Mouse (Mus musculus) MEL (cell line): Measurements from ENCODE around the gene Smarcb1. TPM values are rescaled to one million over a fixed set of nuclear protein-coding genes. Genes with fewer than 3 reads are reported as not detected.

Experiments
- DNase-seq: peaks from one replicate; pipeline ENCODE4 v3.0.0; 2011; ENCODE audit warnings: low read depth, low spot score
- H3K27ac ChIP-seq: 2 replicates; pipeline ENCODE4 v1.5.1; 2012; ENCODE audit warnings: low read depth, mild to moderate bottlenecking, control low read depth, low read length, moderate library complexity; ENCODE audit not compliant: control insufficient read depth
- H3K27me3 ChIP-seq, 2 experiments: fragments of 150-350 bp in 1 of 2; sonication (generic) in 1 of 2; 2 replicates each; pipeline ENCODE4 v1.6.1; 2012; ENCODE audit warnings: low read length in 2 of 2, mild to moderate bottlenecking in 2 of 2, improper control_type of control experiment in 1 of 2, moderate library complexity in 1 of 2; ENCODE audit not compliant: insufficient read depth in 2 of 2, control insufficient read depth in 1 of 2
- H3K36me3 ChIP-seq, 2 experiments: 2 replicates each; pipeline ENCODE4 v1.6.1; 2012 to 2014; ENCODE audit warnings: low read length in 2 of 2, improper control_type of control experiment in 1 of 2, inconsistent platforms in 1 of 2, mild to moderate bottlenecking in 1 of 2; ENCODE audit not compliant: insufficient read depth in 2 of 2, control insufficient read depth in 1 of 2
- H3K4me1 ChIP-seq, 2 experiments: fragments of 150-350 bp in 1 of 2; sonication (generic) in 1 of 2; 2 replicates each; pipeline ENCODE4 v1.6.1; 2012; ENCODE audit warnings: low read length in 2 of 2, improper control_type of control experiment in 1 of 2, mild to moderate bottlenecking in 1 of 2; ENCODE audit not compliant: insufficient read depth in 2 of 2, control insufficient read depth in 1 of 2
- H3K4me3 ChIP-seq, 2 experiments: fragments of 150-350 bp in 1 of 2; sonication (generic) in 1 of 2; 2 replicates each; pipeline ENCODE4 v1.5.1; 2012; ENCODE audit warnings: low read depth in 2 of 2, low read length in 2 of 2, mild to moderate bottlenecking in 2 of 2, moderate library complexity in 2 of 2, control low read depth in 1 of 2, improper control_type of control experiment in 1 of 2; ENCODE audit not compliant: control insufficient read depth in 1 of 2, insufficient read depth in 1 of 2
- H3K79me2 ChIP-seq: 2 replicates; pipeline ENCODE4 v1.6.1; 2012; ENCODE audit warnings: mild to moderate bottlenecking, low read length, moderate library complexity; ENCODE audit not compliant: control insufficient read depth, poor library complexity, insufficient read depth
- H3K9ac ChIP-seq: 2 replicates; pipeline ENCODE4 v1.6.1; 2012; ENCODE audit warnings: low read depth, mild to moderate bottlenecking, control low read depth, low read length, moderate library complexity; ENCODE audit not compliant: control insufficient read depth, poor library complexity, severe bottlenecking
- H3K9me3 ChIP-seq: fragments of 150-350 bp; sonication (generic); replicated peaks from 2 replicates; pipeline ENCODE4 v1.6.1; 2012; ENCODE audit warnings: mild to moderate bottlenecking, low read length, improper control_type of control experiment, moderate library complexity; ENCODE audit not compliant: insufficient read depth
- BHLHE40 ChIP-seq: IDR thresholded peaks from 2 replicates; pipeline ENCODE4 v1.6.1; 2012; ENCODE audit warnings: low read depth, mild to moderate bottlenecking, inconsistent platforms, low read length, improper control_type of control experiment, borderline replicate concordance
- CHD1 ChIP-seq: IDR thresholded peaks from 2 replicates; pipeline ENCODE4 v1.6.1; 2012; ENCODE audit warnings: low read depth, mild to moderate bottlenecking, inconsistent platforms, low read length, improper control_type of control experiment
- CHD2 ChIP-seq: IDR thresholded peaks from 2 replicates; pipeline ENCODE4 v1.6.1; 2011; ENCODE audit warnings: low read length, improper control_type of control experiment
- ELF1 ChIP-seq: IDR thresholded peaks from 2 replicates; pipeline ENCODE4 v1.6.1; 2014; ENCODE audit warnings: low read depth, mild to moderate bottlenecking, inconsistent platforms, low read length, improper control_type of control experiment, moderate library complexity
- EP300 ChIP-seq, 2 experiments: IDR thresholded peaks; 2 replicates each; pipeline ENCODE4 v1.6.1; 2011; ENCODE audit warnings: improper control_type of control experiment in 2 of 2, low read length in 2 of 2, low read depth in 1 of 2, mild to moderate bottlenecking in 1 of 2
- ETS1 ChIP-seq: IDR thresholded peaks from 2 replicates; pipeline ENCODE4 v1.6.1; 2012; ENCODE audit warnings: low read depth, mild to moderate bottlenecking, inconsistent platforms, low read length, improper control_type of control experiment, moderate library complexity
- GABPA ChIP-seq: IDR thresholded peaks from 2 replicates; pipeline ENCODE4 v1.6.1; 2012; ENCODE audit warnings: low read depth, mild to moderate bottlenecking, inconsistent platforms, low read length, improper control_type of control experiment, moderate library complexity
- GATA1 ChIP-seq: IDR thresholded peaks from 2 replicates; pipeline ENCODE4 v1.6.1; 2011; ENCODE audit warnings: low read depth, low read length, improper control_type of control experiment
- HCFC1 ChIP-seq: IDR thresholded peaks from 2 replicates; pipeline ENCODE4 v1.6.1; 2012; ENCODE audit warnings: low read depth, mild to moderate bottlenecking, inconsistent platforms, low read length, improper control_type of control experiment, moderate library complexity
- JUND ChIP-seq: IDR thresholded peaks from 2 replicates; pipeline ENCODE4 v1.6.1; 2011; ENCODE audit warnings: low read depth, mild to moderate bottlenecking, improper control_type of control experiment, low read length
- KAT2A ChIP-seq: conservative IDR thresholded peaks from 2 replicates; pipeline ENCODE4 v1.6.1; 2012; ENCODE audit warnings: low read depth, low read length, improper control_type of control experiment, inconsistent platforms
- MAFK ChIP-seq: IDR thresholded peaks from 2 replicates; pipeline ENCODE4 v1.6.1; 2011; ENCODE audit warnings: low read depth, mild to moderate bottlenecking, low read length, improper control_type of control experiment, borderline replicate concordance
- MAX ChIP-seq: IDR thresholded peaks from 2 replicates; pipeline ENCODE4 v1.6.1; 2011; ENCODE audit warnings: low read length, improper control_type of control experiment
- MAZ ChIP-seq: IDR thresholded peaks from 2 replicates; pipeline ENCODE4 v1.6.1; 2012; ENCODE audit warnings: low read depth, mild to moderate bottlenecking, inconsistent platforms, low read length, improper control_type of control experiment
- MXI1 ChIP-seq: IDR thresholded peaks from 2 replicates; pipeline ENCODE4 v1.6.1; 2011; ENCODE audit warnings: mild to moderate bottlenecking, low read depth, low read length, improper control_type of control experiment
- MYB ChIP-seq: IDR thresholded peaks from 2 replicates; pipeline ENCODE4 v1.6.1; 2011; ENCODE audit warnings: mild to moderate bottlenecking, low read depth, low read length, improper control_type of control experiment
- NELFE ChIP-seq: IDR thresholded peaks from 2 replicates; pipeline ENCODE4 v1.6.1; 2011; ENCODE audit warnings: low read depth, low read length, improper control_type of control experiment
- POLR2AphosphoS2 ChIP-seq: IDR thresholded peaks from 2 replicates; pipeline ENCODE4 v1.6.1; 2011; ENCODE audit warnings: low read length, improper control_type of control experiment
- POLR2AphosphoS5 ChIP-seq: IDR thresholded peaks from 2 replicates; pipeline ENCODE4 v1.6.1; 2012; ENCODE audit warnings: low read depth, borderline replicate concordance, mild to moderate bottlenecking, inconsistent platforms, low read length, moderate library complexity, mixed read lengths
- RAD21 ChIP-seq: IDR thresholded peaks from 2 replicates; pipeline ENCODE4 v1.6.1; 2011; ENCODE audit warnings: mild to moderate bottlenecking, low read depth, low read length, improper control_type of control experiment
- RCOR1 ChIP-seq: IDR thresholded peaks from 2 replicates; pipeline ENCODE4 v1.6.1; 2012; ENCODE audit warnings: low read depth, mild to moderate bottlenecking, inconsistent platforms, low read length, improper control_type of control experiment
- SIN3A ChIP-seq: IDR thresholded peaks from 2 replicates; pipeline ENCODE4 v1.6.1; 2012; ENCODE audit warnings: low read length, improper control_type of control experiment, inconsistent platforms
- SMC3 ChIP-seq: IDR thresholded peaks from 2 replicates; pipeline ENCODE4 v1.6.1; 2011; ENCODE audit warnings: low read depth, low read length, improper control_type of control experiment
- TAL1 ChIP-seq: IDR thresholded peaks from 2 replicates; pipeline ENCODE4 v1.6.1; 2012; ENCODE audit warnings: mild to moderate bottlenecking, inconsistent platforms, low read length, moderate library complexity, mixed read lengths
- TBP ChIP-seq: IDR thresholded peaks from 2 replicates; pipeline ENCODE4 v1.8.0; 2011; ENCODE audit warnings: low read depth, low read length, improper control_type of control experiment
- USF1 ChIP-seq: IDR thresholded peaks from 2 replicates; pipeline ENCODE4 v1.6.1; 2014; ENCODE audit warnings: low read depth, mild to moderate bottlenecking, inconsistent platforms, low read length, improper control_type of control experiment, moderate library complexity
- USF2 ChIP-seq, 2 experiments: IDR thresholded peaks; 2 replicates each; pipeline ENCODE4 v1.6.1; 2011 to 2012; ENCODE audit warnings: improper control_type of control experiment in 2 of 2, low read length in 2 of 2, borderline replicate concordance in 1 of 2, inconsistent platforms in 1 of 2, low read depth in 1 of 2, mild to moderate bottlenecking in 1 of 2; ENCODE audit not compliant: insufficient read depth in 1 of 2
- ZC3H11A ChIP-seq: IDR thresholded peaks from 2 replicates; pipeline ENCODE4 v1.6.1; 2012; ENCODE audit warnings: low read depth, mild to moderate bottlenecking, inconsistent platforms, low read length, improper control_type of control experiment
- ZMIZ1 ChIP-seq: IDR thresholded peaks from 2 replicates; pipeline ENCODE4 v1.6.1; 2012; ENCODE audit warnings: low read depth, mild to moderate bottlenecking, inconsistent platforms, low read length, improper control_type of control experiment, moderate library complexity
- ZNF384 ChIP-seq: IDR thresholded peaks from 2 replicates; pipeline ENCODE4 v1.6.1; 2012; ENCODE audit warnings: low read depth, mild to moderate bottlenecking, inconsistent platforms, low read length, improper control_type of control experiment
- polyA plus RNA-seq, 2 experiments: library from polyadenylated mRNA; stranded (reverse) in 1 of 2; unstranded in 1 of 2; fragments of >175 nt in 1 of 2; fragments of >200 nt in 1 of 2; gene quantifications; 2 replicates each; pipeline versions ENCODE4 v1.2.1 to v1.2.4; 2012; ENCODE audit warnings: low replicate concordance in 2 of 2, low read depth in 1 of 2; ENCODE audit not compliant: insufficient read length in 2 of 2, insufficient read depth in 1 of 2, missing spikeins in 1 of 2
- total RNA-seq: library from RNA; depleted of rRNA; stranded (reverse); fragments of 300-350 nt; gene quantifications from 2 replicates; pipeline ENCODE4 v1.2.3, GENCODE M21; 2012

The Smarcb1 gene
- total and polyA plus RNA-seq, 3 experiments, result 91.8 to 2,689 (median 117) TPM

GRCm38 (mm10) chr10:75894601-75895000 lies 26.8 kb downstream of the Smarcb1 start:
- Histone ChIP-seq H3K4me1 (no peaks in the 10 kb centered on the region), H3K4me3 (no peak overlapping the region), H3K79me2 (no peaks in the 10 kb centered on the region), H3K36me3 (peaks cover 0 to 2% of the 10 kb centered on the region in 2 experiments; a peak in 2 of 4 replicates), H3K27ac (no peak overlapping the region), H3K9me3 (no peaks in the 10 kb centered on the region), H3K27me3 (no peaks in the 10 kb centered on the region), H3K9ac (no peak overlapping the region)
- DNase-seq, result no peak
- TF ChIP-seq USF2 (IDR thresholded peaks at IDR 0.05; ENCODE audit: borderline replicate concordance in 1 of 2, insufficient read depth in 1 of 2, low read depth in 1 of 2, low read length in 2 of 2), result no peak
- TF ChIP-seq BHLHE40, result no peak
- TF ChIP-seq CHD1, result no peak
- no peak for TF ChIP-seq ZMIZ1
- TF ChIP-seq USF1, result no peak
- no peak for TF ChIP-seq HCFC1
- no peak for TF ChIP-seq GABPA
- no peak for TF ChIP-seq CHD2
- TF ChIP-seq ZC3H11A, result no peak
- no peak for TF ChIP-seq RAD21
- no peak for TF ChIP-seq MAZ
- TF ChIP-seq MAFK, result no peak
- no peak for TF ChIP-seq EP300 (IDR thresholded peaks at IDR 0.05; ENCODE audit: low read depth in 1 of 2, low read length in 2 of 2)
- TF ChIP-seq TAL1, result no peak
- no peak for TF ChIP-seq MYB
- no peak for TF ChIP-seq KAT2A

GRCm38 (mm10) chr10:75893089-75893750 lies 28.2 kb downstream of the Smarcb1 start, which contains the start of gene Derl3:
Derl3 (plus strand) TSS chr10:75893413.
- Histone ChIP-seq H3K4me3 (peak within 1 kb of the TSS in 1 of 2 experiments; percentile 26; a peak in 3 of 4 replicates), H3K4me1 (no peaks in the 10 kb centered on the region)
- DNase-seq, result peak; percentile 99
- TF ChIP-seq ZC3H11A (no peak), JUND (no peak), MAX (peak; percentile 100), TBP (no peak; the same call in 1 of the 2 replicates), ZMIZ1 (no peak), RAD21 (no peak), GATA1 (no peak), USF2 (IDR thresholded peaks at IDR 0.05; ENCODE audit: borderline replicate concordance in 1 of 2, insufficient read depth in 1 of 2, low read depth in 1 of 2, low read length in 2 of 2) (no peak), MAFK (no peak), POLR2AphosphoS5 (no peak), POLR2AphosphoS2 (peak; percentile 49; the same call in 1 of the 2 replicates), MXI1 (peak; percentile 92), RCOR1 (no peak), KAT2A (no peak), NELFE (no peak), ZNF384 (no peak), BHLHE40 (no peak), USF1 (peak; percentile 90), SIN3A (peak; percentile 99), ETS1 (no peak), ELF1 (peak; percentile 38; the same call in 1 of the 2 replicates), SMC3 (0 out of 2 replicates have a peak, but pooled peaks have one; percentile 3)

More at GRCm38 (mm10) chr10:75893089-75893750, 28.2 kb downstream of the Smarcb1 start, which contains the start of gene Derl3:
- H3K9ac ChIP-seq, result peak within 1 kb of the TSS; percentile 40; the same call in 1 of the 2 replicates
- peaks cover 0 to 2% of the 10 kb centered on the region in 2 experiments; a peak in 2 of 4 replicates for H3K36me3 ChIP-seq
- no peak within 1 kb of the TSS for H3K27ac ChIP-seq
- no peaks in the 10 kb centered on the region for H3K27me3 ChIP-seq
- no peaks in the 10 kb centered on the region for H3K79me2 ChIP-seq
- H3K9me3 ChIP-seq, result no peaks in the 10 kb centered on the region
